Mouse (Mus musculus) MEL (cell line): ENCODE measurements at regions not wholly inside any gene's neighbourhood (a gene's known extent, or its start where the extent isn't known, plus 50 kb on each side); places are given as distances from the start of the nearest gene placed in this dataset.

Source experiments
- DNase-seq: peaks from one replicate; pipeline ENCODE4 v3.0.0; 2011; ENCODE audit warnings: low read depth, low spot score
- H3K27ac ChIP-seq: 2 replicates; pipeline ENCODE4 v1.5.1; 2012; ENCODE audit warnings: low read depth, mild to moderate bottlenecking, control low read depth, low read length, moderate library complexity; ENCODE audit not compliant: control insufficient read depth
- H3K27me3 ChIP-seq, 2 experiments: fragments of 150-350 bp in 1 of 2; sonication (generic) in 1 of 2; 2 replicates each; pipeline ENCODE4 v1.6.1; 2012; ENCODE audit warnings: low read length in 2 of 2, mild to moderate bottlenecking in 2 of 2, improper control_type of control experiment in 1 of 2, moderate library complexity in 1 of 2; ENCODE audit not compliant: insufficient read depth in 2 of 2, control insufficient read depth in 1 of 2
- H3K36me3 ChIP-seq, 2 experiments: 2 replicates each; pipeline ENCODE4 v1.6.1; 2012 to 2014; ENCODE audit warnings: low read length in 2 of 2, improper control_type of control experiment in 1 of 2, inconsistent platforms in 1 of 2, mild to moderate bottlenecking in 1 of 2; ENCODE audit not compliant: insufficient read depth in 2 of 2, control insufficient read depth in 1 of 2
- H3K4me1 ChIP-seq, 2 experiments: fragments of 150-350 bp in 1 of 2; sonication (generic) in 1 of 2; 2 replicates each; pipeline ENCODE4 v1.6.1; 2012; ENCODE audit warnings: low read length in 2 of 2, improper control_type of control experiment in 1 of 2, mild to moderate bottlenecking in 1 of 2; ENCODE audit not compliant: insufficient read depth in 2 of 2, control insufficient read depth in 1 of 2
- H3K4me3 ChIP-seq, 2 experiments: fragments of 150-350 bp in 1 of 2; sonication (generic) in 1 of 2; 2 replicates each; pipeline ENCODE4 v1.5.1; 2012; ENCODE audit warnings: low read depth in 2 of 2, low read length in 2 of 2, mild to moderate bottlenecking in 2 of 2, moderate library complexity in 2 of 2, control low read depth in 1 of 2, improper control_type of control experiment in 1 of 2; ENCODE audit not compliant: control insufficient read depth in 1 of 2, insufficient read depth in 1 of 2
- H3K79me2 ChIP-seq: 2 replicates; pipeline ENCODE4 v1.6.1; 2012; ENCODE audit warnings: mild to moderate bottlenecking, low read length, moderate library complexity; ENCODE audit not compliant: control insufficient read depth, poor library complexity, insufficient read depth
- H3K9ac ChIP-seq: 2 replicates; pipeline ENCODE4 v1.6.1; 2012; ENCODE audit warnings: low read depth, mild to moderate bottlenecking, control low read depth, low read length, moderate library complexity; ENCODE audit not compliant: control insufficient read depth, poor library complexity, severe bottlenecking
- H3K9me3 ChIP-seq: fragments of 150-350 bp; sonication (generic); replicated peaks from 2 replicates; pipeline ENCODE4 v1.6.1; 2012; ENCODE audit warnings: mild to moderate bottlenecking, low read length, improper control_type of control experiment, moderate library complexity; ENCODE audit not compliant: insufficient read depth
- BHLHE40 ChIP-seq: IDR thresholded peaks from 2 replicates; pipeline ENCODE4 v1.6.1; 2012; ENCODE audit warnings: low read depth, mild to moderate bottlenecking, inconsistent platforms, low read length, improper control_type of control experiment, borderline replicate concordance
- CHD2 ChIP-seq: IDR thresholded peaks from 2 replicates; pipeline ENCODE4 v1.6.1; 2011; ENCODE audit warnings: low read length, improper control_type of control experiment
- E2F4 ChIP-seq: IDR thresholded peaks from 2 replicates; pipeline ENCODE4 v1.6.1; 2011; ENCODE audit warnings: low read depth, low read length, improper control_type of control experiment, borderline replicate concordance
- ELF1 ChIP-seq: IDR thresholded peaks from 2 replicates; pipeline ENCODE4 v1.6.1; 2014; ENCODE audit warnings: low read depth, mild to moderate bottlenecking, inconsistent platforms, low read length, improper control_type of control experiment, moderate library complexity
- EP300 ChIP-seq, 2 experiments: IDR thresholded peaks; 2 replicates each; pipeline ENCODE4 v1.6.1; 2011; ENCODE audit warnings: improper control_type of control experiment in 2 of 2, low read length in 2 of 2, low read depth in 1 of 2, mild to moderate bottlenecking in 1 of 2
- GATA1 ChIP-seq: IDR thresholded peaks from 2 replicates; pipeline ENCODE4 v1.6.1; 2011; ENCODE audit warnings: low read depth, low read length, improper control_type of control experiment
- HCFC1 ChIP-seq: IDR thresholded peaks from 2 replicates; pipeline ENCODE4 v1.6.1; 2012; ENCODE audit warnings: low read depth, mild to moderate bottlenecking, inconsistent platforms, low read length, improper control_type of control experiment, moderate library complexity
- KAT2A ChIP-seq: conservative IDR thresholded peaks from 2 replicates; pipeline ENCODE4 v1.6.1; 2012; ENCODE audit warnings: low read depth, low read length, improper control_type of control experiment, inconsistent platforms
- MAFK ChIP-seq: IDR thresholded peaks from 2 replicates; pipeline ENCODE4 v1.6.1; 2011; ENCODE audit warnings: low read depth, mild to moderate bottlenecking, low read length, improper control_type of control experiment, borderline replicate concordance
- MEF2A ChIP-seq: IDR thresholded peaks from 2 replicates; pipeline ENCODE4 v1.6.1; 2014; ENCODE audit warnings: low read depth, mild to moderate bottlenecking, inconsistent platforms, low read length, improper control_type of control experiment; ENCODE audit not compliant: poor library complexity, insufficient replicate concordance, severe bottlenecking; ENCODE audit errors: extremely low read depth
- MXI1 ChIP-seq: IDR thresholded peaks from 2 replicates; pipeline ENCODE4 v1.6.1; 2011; ENCODE audit warnings: mild to moderate bottlenecking, low read depth, low read length, improper control_type of control experiment
- MYB ChIP-seq: IDR thresholded peaks from 2 replicates; pipeline ENCODE4 v1.6.1; 2011; ENCODE audit warnings: mild to moderate bottlenecking, low read depth, low read length, improper control_type of control experiment
- POLR2A ChIP-seq, 2 experiments: IDR thresholded peaks; 2 replicates each; pipeline ENCODE4 v1.6.1; 2011 to 2012; ENCODE audit warnings: low read length in 2 of 2, mild to moderate bottlenecking in 2 of 2, control low read depth in 1 of 2, improper control_type of control experiment in 1 of 2, low read depth in 1 of 2, moderate library complexity in 1 of 2; ENCODE audit not compliant: control insufficient read depth in 1 of 2, insufficient read depth in 1 of 2, poor library complexity in 1 of 2
- POLR2AphosphoS2 ChIP-seq: IDR thresholded peaks from 2 replicates; pipeline ENCODE4 v1.6.1; 2011; ENCODE audit warnings: low read length, improper control_type of control experiment
- POLR2AphosphoS5 ChIP-seq: IDR thresholded peaks from 2 replicates; pipeline ENCODE4 v1.6.1; 2012; ENCODE audit warnings: low read depth, borderline replicate concordance, mild to moderate bottlenecking, inconsistent platforms, low read length, moderate library complexity, mixed read lengths
- SIN3A ChIP-seq: IDR thresholded peaks from 2 replicates; pipeline ENCODE4 v1.6.1; 2012; ENCODE audit warnings: low read length, improper control_type of control experiment, inconsistent platforms
- TAL1 ChIP-seq: IDR thresholded peaks from 2 replicates; pipeline ENCODE4 v1.6.1; 2012; ENCODE audit warnings: mild to moderate bottlenecking, inconsistent platforms, low read length, moderate library complexity, mixed read lengths
- TCF12 ChIP-seq: IDR thresholded peaks from 2 replicates; pipeline ENCODE4 v1.6.1; 2014; ENCODE audit warnings: low read depth, mild to moderate bottlenecking, inconsistent platforms, low read length, improper control_type of control experiment, moderate library complexity
- USF1 ChIP-seq: IDR thresholded peaks from 2 replicates; pipeline ENCODE4 v1.6.1; 2014; ENCODE audit warnings: low read depth, mild to moderate bottlenecking, inconsistent platforms, low read length, improper control_type of control experiment, moderate library complexity
- ZKSCAN1 ChIP-seq: IDR thresholded peaks from 2 replicates; pipeline ENCODE4 v1.6.1; 2012; ENCODE audit warnings: low read depth, mild to moderate bottlenecking, inconsistent platforms, low read length, improper control_type of control experiment, moderate library complexity
- ZNF384 ChIP-seq: IDR thresholded peaks from 2 replicates; pipeline ENCODE4 v1.6.1; 2012; ENCODE audit warnings: low read depth, mild to moderate bottlenecking, inconsistent platforms, low read length, improper control_type of control experiment

DNA sequence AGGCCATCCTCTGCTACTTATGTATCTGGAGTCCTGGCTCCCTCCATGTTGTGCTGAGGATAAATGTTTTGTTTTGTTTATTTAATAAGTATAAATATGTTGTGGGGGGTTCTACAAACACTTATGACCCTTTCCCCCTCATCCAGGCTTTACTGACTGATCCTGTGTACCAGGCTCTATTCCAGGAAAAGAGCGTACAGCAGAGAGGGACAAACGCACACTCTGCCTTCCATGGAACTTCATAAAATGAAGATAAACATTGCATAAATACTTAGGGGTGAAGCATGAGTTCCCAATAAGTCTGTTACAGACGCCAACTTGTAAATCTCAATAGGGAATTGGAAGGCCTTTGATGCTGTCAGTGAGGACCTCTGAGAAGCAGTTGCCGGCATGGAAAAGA lies 263.7 kb upstream of the Atp2b1 start:
- H3K27me3 ChIP-seq, result no peaks in the 10 kb centered on the region
- no peaks in the 10 kb centered on the region for H3K9me3 ChIP-seq
- DNase-seq, result no peak
- H3K4me1 ChIP-seq, result 0 out of 4 replicates have a peak, but pooled peaks cover 0 to 3% of the 10 kb centered on the region in 2 experiments
- TF ChIP-seq MYB (no peak), MEF2A (no peak), POLR2AphosphoS5 (no peak), MAFK (no peak), BHLHE40 (no peak), ZKSCAN1 (no peak), USF1 (no peak), POLR2A (IDR thresholded peaks at IDR 0.05; ENCODE audit: control insufficient read depth in 1 of 2, insufficient read depth in 1 of 2, low read depth in 1 of 2, low read length in 2 of 2, poor library complexity in 1 of 2) (no peak), GATA1 (no peak), SIN3A (no peak), KAT2A (no peak)
- TF ChIP-seq, all 39 proteins: peak for 0
- no peak overlapping the region for H3K9ac ChIP-seq
- H3K79me2 ChIP-seq, result no peaks in the 10 kb centered on the region
- H3K36me3 ChIP-seq, result no peaks in the 10 kb centered on the region
- no peak overlapping the region for H3K27ac ChIP-seq
- H3K4me3 ChIP-seq, result no peak overlapping the region

DNA sequence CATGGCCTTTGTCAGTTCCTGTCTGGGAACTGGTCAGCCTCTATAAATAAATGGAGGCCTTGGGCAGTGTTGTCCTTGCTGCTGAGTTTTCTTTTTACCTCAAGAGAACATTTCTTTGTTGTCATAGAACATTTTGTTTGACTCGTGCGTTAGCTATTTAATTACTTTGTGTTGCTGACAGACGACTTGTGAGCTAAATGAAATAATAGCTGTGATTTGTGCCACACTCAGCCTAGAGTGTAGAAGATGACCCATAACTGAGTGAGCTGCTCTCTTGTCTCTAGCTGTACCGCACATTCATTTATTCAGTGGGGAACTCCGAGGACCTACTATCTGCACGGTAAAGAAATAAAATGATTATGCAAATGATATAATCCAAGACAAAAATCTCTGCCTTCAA lies 263.1 kb upstream of the Atp2b1 start:
- Histone ChIP-seq H3K79me2 (no peaks in the 10 kb centered on the region), H3K9me3 (no peaks in the 10 kb centered on the region), H3K4me1 (0 out of 4 replicates have a peak, but pooled peaks cover 0 to 3% of the 10 kb centered on the region in 2 experiments), H3K4me3 (no peak overlapping the region), H3K9ac (no peak overlapping the region), H3K27me3 (no peaks in the 10 kb centered on the region), H3K27ac (no peak overlapping the region), H3K36me3 (no peaks in the 10 kb centered on the region)
- TF ChIP-seq ZNF384 (no peak), E2F4 (no peak), POLR2AphosphoS2 (no peak), ZKSCAN1 (no peak), MAFK (no peak)
- no peak for DNase-seq

DNA sequence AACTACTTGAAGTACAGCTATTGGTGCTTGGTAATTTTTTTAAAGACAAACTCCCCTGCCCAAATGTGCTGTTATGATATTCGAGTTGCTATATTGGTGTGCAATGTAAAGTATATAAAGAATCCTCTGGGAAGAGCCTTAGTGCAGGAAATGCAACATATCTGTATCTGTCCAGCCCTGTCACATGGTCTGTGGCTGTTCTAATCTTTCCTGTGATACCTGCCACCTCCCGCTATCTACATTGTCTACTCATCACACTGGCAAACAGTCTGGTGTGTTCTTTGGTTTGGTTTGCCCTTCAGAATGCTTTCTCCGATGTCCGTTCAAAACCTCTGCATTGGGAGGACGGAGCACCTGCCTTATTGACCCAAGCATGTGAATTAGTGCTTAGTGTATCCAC lies 262.6 kb upstream of the Atp2b1 start:
- H3K79me2 ChIP-seq, result no peaks in the 10 kb centered on the region
- H3K9ac ChIP-seq, result no peak overlapping the region
- H3K36me3 ChIP-seq, result no peaks in the 10 kb centered on the region
- no peak for DNase-seq
- H3K4me3 ChIP-seq, result no peak overlapping the region
- H3K4me1 ChIP-seq, result 0 out of 4 replicates have a peak, but pooled peaks cover 0 to 3% of the 10 kb centered on the region in 2 experiments
- H3K9me3 ChIP-seq, result no peaks in the 10 kb centered on the region
- H3K27me3 ChIP-seq, result no peaks in the 10 kb centered on the region
- TF ChIP-seq MXI1, result no peak
- peak; percentile 78 for TF ChIP-seq USF1
- no peak for TF ChIP-seq ZKSCAN1
- peak; percentile 27; the same call in 1 of the 2 replicates for TF ChIP-seq GATA1
- TF ChIP-seq HCFC1, result no peak
- no peak for TF ChIP-seq ELF1
- no peak for TF ChIP-seq CHD2
- no peak for TF ChIP-seq TAL1
- peak; percentile 46; the same call in 1 of the 2 replicates for TF ChIP-seq TCF12
- TF ChIP-seq EP300 (IDR thresholded peaks at IDR 0.05; ENCODE audit: low read depth in 1 of 2, low read length in 2 of 2), result peak; percentile 23 to 51; a peak in 2 of 4 replicates
- TF ChIP-seq POLR2A (IDR thresholded peaks at IDR 0.05; ENCODE audit: control insufficient read depth in 1 of 2, insufficient read depth in 1 of 2, low read depth in 1 of 2, low read length in 2 of 2, poor library complexity in 1 of 2), result no peak
- H3K27ac ChIP-seq, result no peak overlapping the region
